Mouse (Mus musculus): ENCODE results near the gene Bik. TPM values are rescaled to one million over a fixed set of nuclear protein-coding genes. Genes with fewer than 3 reads are reported as not detected.

The Bik gene
- polyA plus RNA-seq, 1 experiment from 2014 or later: 15.2 TPM

GRCm38 (mm10) chr15:83524333-83524729 lies 2.3 kb upstream of the Bik start:
- H3K27ac ChIP-seq (ENCODE audit: low read length): no peak overlapping the region
- peaks cover 29% of the 10 kb centered on the region; the same call in 1 of the 2 replicates for H3K27me3 ChIP-seq (ENCODE audit: control insufficient read depth, insufficient read depth, low read depth, low read length)
- H3K36me3 ChIP-seq (ENCODE audit: control insufficient read depth, insufficient read depth, low read length): no peaks in the 10 kb centered on the region
- H3K9me3 ChIP-seq (ENCODE audit: control insufficient read depth, low read length): no peaks in the 10 kb centered on the region
- peaks cover 6% of the 10 kb centered on the region for H3K4me1 ChIP-seq (replicated peaks; ENCODE audit: control insufficient read depth, insufficient read depth, low read length)
- no peak overlapping the region for H3K9ac ChIP-seq (ENCODE audit: low read length)
- 76% methylated on average over 3 of the region's 3 CpGs for WGBS
- H3K4me3 ChIP-seq (ENCODE audit: low read length): no peak overlapping the region
- ATAC-seq (ENCODE audit: low read depth): no peak
- no peak overlapping the region for H3K4me2 ChIP-seq (ENCODE audit: low read depth, low read length)

GRCm38 (mm10) chr15:83527092-83527437 lies 403 bp downstream of the Bik start:
- under 1% methylated on average over 26 of the region's 26 CpGs for WGBS
- Histone ChIP-seq H3K36me3 (ENCODE audit: control insufficient read depth, insufficient read depth, low read length) (no peaks in the 10 kb centered on the region), H3K9ac (ENCODE audit: low read length) (peak overlapping the region; percentile 67), H3K9me3 (ENCODE audit: control insufficient read depth, low read length) (no peaks in the 10 kb centered on the region), H3K4me3 (ENCODE audit: low read length) (peak overlapping the region; percentile 59), H3K27me3 (ENCODE audit: control insufficient read depth, insufficient read depth, low read depth, low read length) (peaks cover 29% of the 10 kb centered on the region; the same call in 1 of the 2 replicates), H3K4me2 (ENCODE audit: low read depth, low read length) (peak overlapping the region; percentile 80), H3K4me1 (replicated peaks; ENCODE audit: control insufficient read depth, insufficient read depth, low read length) (peaks cover 19% of the 10 kb centered on the region), H3K27ac (ENCODE audit: low read length) (no peak overlapping the region)
- peak; percentile 23; the same call in 1 of the 2 replicates for ATAC-seq (ENCODE audit: low read depth)

GRCm38 (mm10) chr15:83527747-83528146 lies 1.1 kb downstream of the Bik start:
- no peaks in the 10 kb centered on the region for H3K36me3 ChIP-seq (ENCODE audit: control insufficient read depth, insufficient read depth, low read length)
- no peaks in the 10 kb centered on the region for H3K9me3 ChIP-seq (ENCODE audit: control insufficient read depth, low read length)
- H3K4me1 ChIP-seq (replicated peaks; ENCODE audit: control insufficient read depth, insufficient read depth, low read length): peaks cover 19% of the 10 kb centered on the region
- no peak for ATAC-seq (ENCODE audit: low read depth)
- H3K27me3 ChIP-seq (ENCODE audit: control insufficient read depth, insufficient read depth, low read depth, low read length): peaks cover 29% of the 10 kb centered on the region; the same call in 1 of the 2 replicates
- H3K4me2 ChIP-seq (ENCODE audit: low read depth, low read length): peak overlapping the region; percentile 80
- H3K9ac ChIP-seq (ENCODE audit: low read length): peak overlapping the region; percentile 67
- 75% methylated on average over 2 of the region's 2 CpGs for WGBS
- H3K27ac ChIP-seq (ENCODE audit: low read length): no peak overlapping the region
- peak overlapping the region; percentile 59 for H3K4me3 ChIP-seq (ENCODE audit: low read length)

GRCm38 (mm10) chr15:83528892-83529291 lies 2.2 kb downstream of the Bik start:
- H3K9me3 ChIP-seq (ENCODE audit: control insufficient read depth, low read length): no peaks in the 10 kb centered on the region
- H3K27ac ChIP-seq (ENCODE audit: low read length): peak overlapping the region; percentile 93
- peaks cover 29% of the 10 kb centered on the region; the same call in 1 of the 2 replicates for H3K27me3 ChIP-seq (ENCODE audit: control insufficient read depth, insufficient read depth, low read depth, low read length)
- no peak overlapping the region for H3K9ac ChIP-seq (ENCODE audit: low read length)
- H3K36me3 ChIP-seq (ENCODE audit: control insufficient read depth, insufficient read depth, low read length): no peaks in the 10 kb centered on the region
- no peak overlapping the region for H3K4me2 ChIP-seq (ENCODE audit: low read depth, low read length)
- ATAC-seq (ENCODE audit: low read depth): no peak
- no peak overlapping the region for H3K4me3 ChIP-seq (ENCODE audit: low read length)
- 58% methylated on average over 4 of the region's 4 CpGs for WGBS
- H3K4me1 ChIP-seq (replicated peaks; ENCODE audit: control insufficient read depth, insufficient read depth, low read length): peaks cover 19% of the 10 kb centered on the region

GRCm38 (mm10) chr15:83529765-83530164 lies 3.1 kb downstream of the Bik start:
- H3K9me3 ChIP-seq (ENCODE audit: control insufficient read depth, low read length): no peaks in the 10 kb centered on the region
- peaks cover 19% of the 10 kb centered on the region for H3K4me1 ChIP-seq (replicated peaks; ENCODE audit: control insufficient read depth, insufficient read depth, low read length)
- peaks cover 25% of the 10 kb centered on the region; the same call in 1 of the 2 replicates for H3K27me3 ChIP-seq (ENCODE audit: control insufficient read depth, insufficient read depth, low read depth, low read length)
- WGBS: 71% methylated on average over 5 of the region's 5 CpGs
- no peak for ATAC-seq (ENCODE audit: low read depth)
- no peaks in the 10 kb centered on the region for H3K36me3 ChIP-seq (ENCODE audit: control insufficient read depth, insufficient read depth, low read length)
- peak overlapping the region; percentile 15; the same call in 1 of the 2 replicates for H3K9ac ChIP-seq (ENCODE audit: low read length)
- H3K4me2 ChIP-seq (ENCODE audit: low read depth, low read length): no peak overlapping the region
- H3K27ac ChIP-seq (ENCODE audit: low read length): peak overlapping the region; percentile 93
- H3K4me3 ChIP-seq (ENCODE audit: low read length): no peak overlapping the region

- H3K27me3 ChIP-seq (ENCODE audit: control insufficient read depth, insufficient read depth, low read depth, low read length): peaks cover 22% of the 10 kb centered on the region; the same call in 1 of the 2 replicates
- H3K4me3 ChIP-seq (ENCODE audit: low read length): no peak overlapping the region
- peak overlapping the region; percentile 93 for H3K27ac ChIP-seq (ENCODE audit: low read length)
- peak overlapping the region; percentile 14; the same call in 1 of the 2 replicates for H3K4me2 ChIP-seq (ENCODE audit: low read depth, low read length)
- ATAC-seq (ENCODE audit: low read depth): peak; percentile 70
- no peaks in the 10 kb centered on the region for H3K36me3 ChIP-seq (ENCODE audit: control insufficient read depth, insufficient read depth, low read length)
- 49% methylated on average over 9 of the region's 9 CpGs for WGBS
- peaks cover 23% of the 10 kb centered on the region for H3K4me1 ChIP-seq (replicated peaks; ENCODE audit: control insufficient read depth, insufficient read depth, low read length)
- no peaks in the 10 kb centered on the region for H3K9me3 ChIP-seq (ENCODE audit: control insufficient read depth, low read length)
- H3K9ac ChIP-seq (ENCODE audit: low read length): peak overlapping the region; percentile 15; the same call in 1 of the 2 replicates
These were observed 3.6 kb downstream of the Bik start for GRCm38 (mm10) chr15:83530233-83530632.

GRCm38 (mm10) chr15:83530688-83531087 lies 4.0 kb downstream of the Bik start:
- Histone ChIP-seq H3K27ac (ENCODE audit: low read length) (peak overlapping the region; percentile 93), H3K4me1 (replicated peaks; ENCODE audit: control insufficient read depth, insufficient read depth, low read length) (peaks cover 26% of the 10 kb centered on the region), H3K9ac (ENCODE audit: low read length) (peak overlapping the region; percentile 15; the same call in 1 of the 2 replicates), H3K4me2 (ENCODE audit: low read depth, low read length) (peak overlapping the region; percentile 14; the same call in 1 of the 2 replicates), H3K9me3 (ENCODE audit: control insufficient read depth, low read length) (no peaks in the 10 kb centered on the region), H3K27me3 (ENCODE audit: control insufficient read depth, insufficient read depth, low read depth, low read length) (peaks cover 18% of the 10 kb centered on the region; the same call in 1 of the 2 replicates), H3K36me3 (ENCODE audit: control insufficient read depth, insufficient read depth, low read length) (no peaks in the 10 kb centered on the region), H3K4me3 (ENCODE audit: low read length) (no peak overlapping the region)
- WGBS: 45% methylated on average over 6 of the region's 6 CpGs
- ATAC-seq (ENCODE audit: low read depth): no peak; the same call in none of the 2 replicates

GRCm38 (mm10) chr15:83531961-83532469 lies 5.4 kb downstream of the Bik start:
- Histone ChIP-seq H3K4me1 (replicated peaks; ENCODE audit: control insufficient read depth, insufficient read depth, low read length) (peaks cover 24% of the 10 kb centered on the region), H3K9me3 (ENCODE audit: control insufficient read depth, low read length) (no peaks in the 10 kb centered on the region), H3K4me2 (ENCODE audit: low read depth, low read length) (no peak overlapping the region), H3K27ac (ENCODE audit: low read length) (no peak overlapping the region), H3K9ac (ENCODE audit: low read length) (no peak overlapping the region), H3K36me3 (ENCODE audit: control insufficient read depth, insufficient read depth, low read length) (no peaks in the 10 kb centered on the region), H3K27me3 (ENCODE audit: control insufficient read depth, insufficient read depth, low read depth, low read length) (peaks cover 8% of the 10 kb centered on the region; the same call in 1 of the 2 replicates), H3K4me3 (ENCODE audit: low read length) (no peak overlapping the region)
- ATAC-seq (ENCODE audit: low read depth): no peak
- WGBS: 84% methylated on average over 4 of the region's 5 CpGs

- no peaks in the 10 kb centered on the region for H3K9me3 ChIP-seq (ENCODE audit: control insufficient read depth, low read length)
- peaks cover 3% of the 10 kb centered on the region; the same call in 1 of the 2 replicates for H3K27me3 ChIP-seq (ENCODE audit: control insufficient read depth, insufficient read depth, low read depth, low read length)
- peaks cover 20% of the 10 kb centered on the region for H3K4me1 ChIP-seq (replicated peaks; ENCODE audit: control insufficient read depth, insufficient read depth, low read length)
- no peak for ATAC-seq (ENCODE audit: low read depth)
- H3K9ac ChIP-seq (ENCODE audit: low read length): no peak overlapping the region
- H3K4me3 ChIP-seq (ENCODE audit: low read length): no peak overlapping the region
- H3K36me3 ChIP-seq (ENCODE audit: control insufficient read depth, insufficient read depth, low read length): no peaks in the 10 kb centered on the region
- no peak overlapping the region for H3K4me2 ChIP-seq (ENCODE audit: low read depth, low read length)
- 71% methylated on average over 7 of the region's 7 CpGs for WGBS
- no peak overlapping the region for H3K27ac ChIP-seq (ENCODE audit: low read length)
These were observed 5.9 kb downstream of the Bik start for GRCm38 (mm10) chr15:83532606-83533005.
